Mouse (Mus musculus) thymus, postnatal 0 days (tissue): ENCODE results near the gene Tlk2. TPM values are rescaled to one million over a fixed set of nuclear protein-coding genes. Genes with fewer than 3 reads are reported as not detected.
A peak's percentile ranks its signal among the peaks of the same experiment; 100 is the strongest.

ENCODE experiments used
- DNase-seq: peaks from one replicate; pipeline ENCODE4 v3.0.0-alpha.2; 2015; ENCODE audit warnings: low spot score
- polyA plus RNA-seq: library from polyadenylated mRNA; unstranded; fragments of >200 nt; fragmentation: Nextera tagmentation; extraction: Ambion mirVana; gene quantifications from 2 replicates; pipeline ENCODE4 v1.2.1, GENCODE M21; 2015

The Tlk2 gene
- polyA plus RNA-seq, 1 experiment from 2014 or later: 19.1 TPM

DNA sequence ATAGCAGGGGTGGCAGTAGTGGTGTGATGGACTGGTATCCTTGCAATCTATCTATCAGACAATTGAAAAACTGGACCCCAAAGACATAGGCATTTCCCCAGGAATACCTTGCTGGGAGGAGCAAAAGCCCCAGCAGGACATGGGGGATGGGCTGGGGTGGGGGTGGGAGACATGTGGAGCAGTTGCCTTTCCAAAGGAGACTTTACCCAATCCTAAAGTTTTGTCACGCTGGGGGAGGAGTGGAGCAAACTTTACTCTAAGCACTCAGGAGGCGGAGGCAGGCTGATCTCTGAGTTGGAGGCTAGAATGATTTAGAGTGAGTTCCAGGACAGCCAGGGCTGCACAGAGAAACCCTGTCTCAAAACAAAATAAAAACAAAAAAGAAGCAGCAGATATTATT is 17.2 kb upstream of the Tlk2 start:
- no peak for DNase-seq

DNA sequence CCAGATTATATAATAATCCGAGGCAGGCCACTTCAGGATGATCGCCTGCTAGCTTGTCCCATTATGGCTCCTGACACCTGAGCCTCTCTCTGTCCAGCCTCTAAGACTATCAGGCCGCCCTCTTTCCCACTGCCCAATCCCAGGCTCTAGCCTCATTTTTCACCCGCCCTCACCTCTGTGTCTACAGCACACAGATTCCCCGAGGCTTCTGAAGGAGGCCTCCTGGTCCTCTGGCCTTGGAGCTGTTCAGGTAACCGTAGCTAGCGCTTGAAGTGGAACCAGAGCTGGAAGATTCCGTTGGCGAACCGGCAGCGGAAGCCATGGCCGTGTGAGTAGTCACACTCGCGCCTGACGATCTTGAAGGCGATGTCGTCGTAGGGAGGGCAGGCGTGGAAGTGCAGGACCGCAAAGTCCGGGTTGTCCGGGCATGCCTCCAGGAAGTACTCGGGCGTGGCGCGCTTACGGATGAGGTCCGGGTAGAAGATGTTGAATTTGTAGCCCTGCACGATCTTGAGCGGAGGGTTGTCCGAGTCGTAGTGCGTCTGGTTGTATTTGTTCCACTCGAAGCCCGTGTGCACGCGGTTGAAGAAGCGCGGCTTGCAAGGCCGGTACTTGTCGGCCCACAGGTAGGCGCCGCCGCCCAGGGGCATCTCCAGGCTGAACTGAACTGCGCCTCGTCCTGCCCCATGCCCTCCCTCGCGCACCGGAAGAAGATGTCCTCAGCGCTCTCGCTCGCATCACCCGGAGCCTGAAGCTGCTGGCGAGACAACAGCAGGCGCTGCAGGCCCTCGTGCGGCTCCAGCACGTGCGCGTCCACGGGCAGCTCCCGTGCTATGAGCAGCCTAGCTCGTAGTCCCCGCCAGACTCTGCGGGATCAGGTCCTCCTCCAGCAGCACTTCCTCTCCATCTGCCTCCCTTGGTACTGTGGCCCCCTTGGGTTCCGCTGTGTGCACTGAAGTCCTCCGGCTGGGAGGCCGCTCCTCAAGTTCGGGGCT is 13.8 kb upstream of the Tlk2 start:
- no peak for DNase-seq

DNA sequence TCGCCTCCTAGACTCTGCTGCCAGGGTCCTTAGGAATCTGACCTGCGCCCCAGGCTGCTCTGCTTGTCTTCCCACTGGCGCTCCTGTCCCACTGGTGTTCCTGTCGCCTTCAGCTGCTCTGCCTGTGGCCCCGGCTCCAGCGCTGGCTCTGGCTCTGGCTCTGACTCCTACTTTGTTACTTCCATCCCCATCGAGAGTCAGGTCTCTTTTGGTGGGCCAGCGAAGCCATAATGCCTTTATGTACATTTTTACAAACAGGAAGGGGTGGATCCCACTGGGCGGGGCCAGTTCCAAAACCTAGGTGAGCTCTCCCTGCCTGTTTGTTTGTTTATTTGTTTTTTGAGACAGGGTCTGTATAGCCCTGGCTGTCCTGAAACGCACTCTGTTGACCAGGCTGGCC is 11.8 kb upstream of the Tlk2 start:
- no peak for DNase-seq

DNA sequence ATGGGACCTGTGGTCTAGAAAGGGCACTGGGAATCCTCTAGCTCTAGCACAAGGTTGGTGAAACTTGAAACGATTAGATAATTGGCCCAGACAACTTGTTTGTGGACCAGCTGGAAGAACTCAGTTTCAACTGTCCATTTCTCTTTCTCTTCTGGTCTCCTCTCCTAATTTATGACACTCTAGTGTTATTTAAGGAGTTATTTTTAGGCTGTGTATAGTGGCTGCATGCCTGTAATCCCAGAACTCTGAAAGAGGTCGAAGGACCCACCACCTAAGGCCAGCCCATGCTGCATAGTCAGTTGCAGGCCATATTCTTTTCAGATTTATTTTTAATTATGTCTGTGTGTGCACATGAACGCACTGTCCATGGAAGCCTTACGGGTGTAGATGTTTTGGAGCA is 916 bp downstream of the Tlk2 start:
- DNase-seq: no peak

DNA sequence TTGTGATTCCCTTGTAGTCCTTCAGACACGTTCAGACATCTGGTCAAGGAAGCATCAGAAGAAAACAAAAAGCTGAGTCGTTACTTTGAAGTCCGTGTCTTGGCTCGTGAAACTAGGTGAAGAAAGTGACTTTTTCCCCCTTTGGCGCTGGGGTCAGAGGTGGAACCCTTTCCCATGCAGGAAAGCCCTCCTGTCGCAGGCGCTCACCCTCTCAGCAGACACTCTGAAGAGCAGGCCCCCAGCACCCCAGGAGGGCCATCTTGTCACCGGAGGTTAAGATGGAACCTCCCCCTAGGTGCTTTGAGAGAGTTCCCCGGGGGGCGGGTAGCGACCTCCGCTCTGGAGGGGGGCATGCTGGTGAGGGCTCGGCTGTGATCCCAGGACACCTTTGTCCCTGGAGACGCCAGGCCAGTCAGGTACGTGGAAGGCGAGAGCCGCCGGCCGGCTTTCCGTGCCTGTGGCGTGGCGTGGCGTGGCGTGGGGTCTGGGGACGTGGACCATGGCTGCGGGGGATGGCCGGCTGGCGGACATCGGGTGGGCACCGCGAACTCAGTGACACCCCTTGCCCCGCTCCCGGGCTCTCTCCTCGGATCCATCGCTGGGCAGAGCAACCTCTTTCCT is 2.0 kb downstream of the Tlk2 start:
- peak; percentile 70 for DNase-seq

DNA sequence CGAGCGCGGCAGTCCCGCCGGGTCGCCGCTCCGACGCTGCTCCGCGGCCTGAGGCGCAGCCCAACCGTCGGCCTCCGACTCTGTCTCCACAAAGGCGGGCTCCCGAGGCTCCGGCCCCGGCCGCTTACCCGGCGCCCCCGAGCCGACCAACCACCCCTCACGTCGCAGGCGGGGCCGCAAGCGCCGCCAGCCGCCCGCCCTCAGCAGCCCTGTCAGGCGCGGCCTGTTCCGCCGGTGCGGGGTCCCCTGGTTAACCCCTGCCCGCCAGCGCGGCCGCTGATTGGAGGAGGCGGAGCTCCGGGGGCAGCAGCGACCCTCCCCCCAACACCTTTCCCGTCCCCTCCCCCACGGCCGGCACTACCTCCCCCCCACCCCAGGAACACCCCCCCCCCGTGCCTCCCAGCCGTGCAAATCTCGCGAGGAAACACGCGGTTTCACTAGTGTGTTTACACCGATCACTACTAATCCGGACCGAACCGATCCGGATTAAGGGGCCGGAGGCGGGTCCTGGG is 2.6 kb downstream of the Tlk2 start:
- DNase-seq: peak; percentile 96

DNA sequence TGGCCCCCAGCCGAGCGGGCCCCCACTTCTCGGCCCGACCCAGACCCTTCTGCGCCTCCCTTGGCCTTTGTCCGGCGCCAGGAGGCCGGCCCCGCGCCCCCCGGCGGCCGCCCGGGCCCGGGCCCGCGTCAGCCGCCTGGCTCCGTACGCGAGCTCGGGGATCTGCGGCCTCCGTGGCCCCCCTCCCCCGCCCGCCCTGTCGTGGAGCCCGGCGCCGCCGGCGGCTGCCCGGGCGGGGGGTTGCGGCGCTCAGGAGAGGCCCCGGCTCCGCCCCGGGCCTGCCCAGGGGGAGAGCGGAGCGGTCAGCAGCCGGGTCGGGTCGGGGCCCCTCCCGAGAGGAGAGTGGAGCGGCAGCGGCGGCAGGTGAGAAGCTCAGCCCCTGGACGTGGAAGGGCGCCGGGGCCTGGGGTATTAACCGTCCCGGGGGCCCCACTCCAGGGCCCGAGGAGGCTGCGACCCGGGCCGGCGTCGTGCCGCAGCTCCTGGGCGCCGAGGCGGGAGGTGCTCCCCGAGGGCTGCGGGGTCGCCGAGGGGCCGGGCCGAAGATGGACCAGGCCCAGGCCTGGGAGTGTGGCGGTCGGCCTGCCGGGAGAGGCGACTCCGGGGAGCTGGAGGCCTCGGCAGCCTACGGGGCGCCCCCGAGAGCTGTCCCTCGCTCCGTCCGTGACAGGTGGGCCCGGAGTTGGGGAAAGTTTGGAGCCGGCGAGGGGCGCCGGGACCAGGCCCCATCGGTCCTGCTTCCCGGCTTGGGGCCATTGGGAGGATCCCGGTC is 3.3 kb downstream of the Tlk2 start:
- peak; percentile 42 for DNase-seq

DNA sequence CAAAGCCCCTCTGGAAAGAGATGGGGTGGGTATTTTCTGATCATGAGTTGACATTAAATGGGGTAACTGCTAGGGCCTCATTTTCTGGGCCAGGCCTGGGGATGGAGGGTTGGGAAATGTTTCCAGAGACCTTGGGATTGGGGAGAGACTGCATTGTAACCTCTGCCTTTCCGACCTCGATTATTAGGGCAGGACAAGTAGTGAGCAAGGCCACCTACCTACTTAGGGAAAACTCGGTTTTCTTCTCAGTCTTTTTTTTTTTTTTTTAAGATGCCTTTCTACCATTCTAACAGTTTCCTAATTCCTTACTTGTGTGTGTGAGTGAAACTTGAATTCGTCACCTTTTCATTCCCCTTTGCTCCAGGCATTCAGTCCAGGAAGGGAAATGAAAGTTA is 3.9 kb downstream of the Tlk2 start:
- DNase-seq: no peak

DNA sequence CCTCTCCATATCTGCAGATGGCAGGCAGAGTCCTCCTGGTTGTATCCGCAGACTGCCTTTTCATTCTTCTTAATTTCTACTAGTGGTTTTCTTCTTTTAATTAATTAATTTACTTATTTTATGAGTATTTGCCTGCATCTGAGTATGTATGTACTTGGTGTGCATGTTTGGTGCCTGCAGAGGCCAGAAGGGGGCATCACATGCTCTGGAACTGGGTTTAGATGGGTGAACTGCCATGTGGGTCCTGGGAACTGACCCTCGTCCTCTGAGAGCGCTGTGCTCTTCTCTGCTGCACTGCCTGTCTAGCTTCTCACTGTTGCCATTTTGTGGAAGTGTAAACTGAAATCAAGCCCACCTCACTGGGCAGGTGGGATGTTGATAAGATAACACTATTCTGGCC is 6.1 kb downstream of the Tlk2 start:
- DNase-seq: no peak

DNA sequence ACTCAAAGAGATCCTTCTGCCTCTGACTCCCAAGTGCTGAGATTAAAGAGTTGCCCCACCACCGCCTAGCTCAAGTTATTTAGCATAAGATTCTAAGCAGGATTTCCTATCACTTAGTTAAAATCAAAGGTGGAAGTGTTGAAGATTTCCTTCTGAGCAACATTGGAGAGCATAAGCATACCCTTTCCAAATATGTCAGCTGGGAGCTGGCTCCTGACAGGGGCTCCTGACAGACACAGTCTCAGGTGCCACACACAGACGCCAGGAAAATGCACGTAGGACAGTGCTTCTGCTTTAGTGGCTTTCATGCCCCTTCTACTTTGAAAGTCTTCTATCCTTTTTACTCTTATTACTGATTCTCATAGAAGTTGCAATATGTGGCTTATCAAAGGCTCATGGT is 13.6 kb downstream of the Tlk2 start:
- no peak for DNase-seq

DNA sequence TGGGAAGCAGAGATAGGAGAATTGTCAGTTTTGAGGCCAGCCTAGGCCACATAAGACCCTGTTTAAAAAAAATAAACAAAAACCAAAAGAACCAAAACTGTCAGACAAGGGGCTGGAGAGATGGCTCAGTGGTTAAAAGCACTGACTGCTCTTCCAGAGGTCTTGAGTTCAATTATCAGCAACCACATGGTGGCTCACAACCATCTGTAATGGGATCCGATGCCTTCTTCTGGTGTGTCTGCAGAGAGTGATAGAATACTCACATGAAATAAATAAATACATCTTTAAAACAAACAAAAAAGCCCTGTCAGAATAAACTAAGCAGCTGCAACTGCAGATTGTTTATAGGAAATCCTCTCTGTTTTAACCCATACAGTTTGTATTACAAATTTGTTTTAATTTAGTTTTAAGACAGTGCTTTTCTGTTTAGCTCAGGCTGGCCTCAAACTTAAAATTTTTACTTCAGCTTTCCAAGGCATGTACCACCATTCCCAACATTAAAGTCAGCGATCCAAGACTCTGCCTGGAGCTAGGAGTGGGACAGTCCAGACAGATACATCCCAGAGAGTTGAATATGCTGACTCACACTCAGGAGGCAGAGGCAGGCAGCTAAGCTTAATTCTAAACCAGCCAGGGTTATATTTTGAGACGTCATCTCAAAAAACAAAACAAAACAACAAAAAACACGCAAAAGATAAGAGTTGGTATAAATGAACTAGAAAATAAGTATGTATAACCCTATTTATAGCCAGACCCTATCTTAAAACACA is 18.5 kb downstream of the Tlk2 start:
- no peak for DNase-seq

DNA sequence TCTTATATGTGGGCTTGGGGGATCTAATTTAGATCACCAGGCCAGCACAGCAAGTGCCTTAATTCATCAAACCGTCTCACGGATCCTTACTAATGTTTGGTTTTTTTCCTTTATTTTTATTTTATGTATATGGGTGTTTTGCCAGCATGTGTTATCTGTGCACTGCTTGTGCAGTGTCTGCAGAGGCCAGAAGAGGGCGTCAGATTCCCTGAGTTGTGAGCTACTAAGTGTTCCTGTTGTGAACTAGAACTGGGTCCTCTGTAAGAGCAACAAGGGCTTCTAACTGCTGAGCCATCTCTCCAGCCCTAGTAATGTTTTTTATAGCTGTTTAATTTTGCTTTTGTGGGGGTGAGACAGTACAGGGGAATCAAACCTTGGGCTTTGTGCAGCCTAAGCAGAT is 23.8 kb downstream of the Tlk2 start:
- DNase-seq: peak; percentile 10

DNA sequence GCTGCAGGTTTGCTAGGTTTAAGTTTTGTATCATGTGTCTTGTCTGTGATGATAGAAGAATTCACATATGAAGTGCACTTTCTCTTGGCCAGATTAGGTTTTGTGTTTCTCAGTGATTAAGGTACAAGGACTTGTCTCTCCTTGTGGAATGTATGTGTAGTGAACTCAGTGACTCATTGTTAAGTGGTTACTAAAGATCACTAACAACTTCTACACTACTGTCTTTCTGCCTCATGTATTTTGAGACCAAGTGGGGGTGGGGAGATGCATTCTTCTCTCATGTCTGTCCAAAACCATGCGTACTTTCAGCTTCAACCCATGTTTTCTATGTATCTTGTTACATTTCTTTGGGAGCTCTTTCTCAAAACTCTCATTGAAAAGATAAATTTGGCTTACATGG is 31.4 kb downstream of the Tlk2 start:
- DNase-seq: no peak

DNA sequence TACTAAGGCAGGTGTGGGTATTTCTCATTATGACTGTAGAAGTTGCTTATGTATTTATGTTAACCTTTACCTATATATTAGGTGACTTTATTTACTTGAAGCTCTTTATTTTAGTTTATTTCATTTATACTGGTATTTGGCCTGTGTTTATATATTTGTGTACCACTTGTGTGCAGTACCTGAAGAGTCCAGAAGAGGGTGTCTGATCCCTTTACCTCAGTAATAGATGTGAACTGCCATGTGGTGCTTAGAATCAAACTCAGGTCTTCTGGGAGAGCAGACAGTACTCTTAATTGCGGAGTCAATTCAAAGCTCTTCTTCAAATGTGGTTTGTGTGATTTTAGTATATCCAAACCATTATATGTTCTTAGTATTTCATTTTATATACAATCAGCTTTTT is 35.6 kb downstream of the Tlk2 start:
- peak; percentile 9 for DNase-seq

DNA sequence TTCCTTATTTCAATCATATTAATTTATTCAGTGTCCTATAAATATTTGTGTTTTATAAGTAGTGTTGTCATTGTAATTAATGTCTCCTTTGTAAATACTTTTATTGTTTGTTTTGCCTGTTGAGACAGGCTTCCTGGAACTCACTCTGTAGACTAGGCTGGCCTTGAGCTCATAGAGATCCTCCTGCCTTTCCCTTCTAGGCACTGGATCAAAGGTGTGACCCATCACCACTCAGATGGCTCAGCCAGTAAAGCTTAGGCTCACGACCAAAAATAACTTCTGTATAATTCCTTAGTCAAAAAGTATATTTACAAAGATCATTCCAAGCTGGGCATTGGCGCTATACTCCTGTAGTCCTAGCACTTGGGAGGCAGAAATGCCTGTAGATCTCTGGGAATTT is 39.2 kb downstream of the Tlk2 start:
- no peak for DNase-seq

DNA sequence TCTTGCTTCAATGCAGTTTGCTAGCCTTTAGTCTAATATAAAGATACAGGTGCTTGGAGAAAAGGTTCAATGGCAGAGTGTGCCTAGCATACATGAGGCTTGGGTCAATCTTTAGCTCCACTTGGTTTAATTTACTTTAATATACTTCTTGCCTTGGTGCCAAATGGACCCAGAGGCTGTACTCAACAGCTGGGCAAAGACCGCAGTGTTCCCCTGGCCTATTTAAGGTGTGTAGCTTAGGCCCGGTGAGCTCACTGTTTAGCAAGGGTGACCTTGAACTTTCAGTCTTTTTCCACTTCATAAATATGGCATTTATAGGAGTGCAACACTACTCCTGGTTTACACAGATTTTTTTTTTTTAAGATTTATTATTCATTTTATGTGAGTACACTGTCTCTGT is 55.9 kb downstream of the Tlk2 start:
- no peak for DNase-seq

DNA sequence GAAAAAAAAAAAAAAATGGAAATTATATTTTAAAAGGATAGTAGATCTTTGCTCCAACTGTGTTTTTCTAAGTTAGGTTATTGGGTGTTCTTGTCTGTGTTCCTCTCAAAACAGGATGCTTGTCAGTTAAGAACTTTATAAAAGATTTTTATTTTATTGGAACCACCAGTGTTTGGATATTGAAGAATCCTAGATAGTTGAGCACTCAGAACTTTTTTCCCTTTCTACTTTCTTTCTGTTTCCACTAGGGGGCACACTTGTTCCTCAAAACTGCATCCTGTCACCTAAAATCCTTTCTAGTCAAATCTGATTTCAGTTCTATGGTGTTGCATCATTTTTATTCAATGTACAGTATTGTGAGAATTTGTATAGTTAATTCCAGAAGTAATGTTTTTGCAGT is 62.4 kb downstream of the Tlk2 start:
- peak; percentile 42 for DNase-seq

DNA sequence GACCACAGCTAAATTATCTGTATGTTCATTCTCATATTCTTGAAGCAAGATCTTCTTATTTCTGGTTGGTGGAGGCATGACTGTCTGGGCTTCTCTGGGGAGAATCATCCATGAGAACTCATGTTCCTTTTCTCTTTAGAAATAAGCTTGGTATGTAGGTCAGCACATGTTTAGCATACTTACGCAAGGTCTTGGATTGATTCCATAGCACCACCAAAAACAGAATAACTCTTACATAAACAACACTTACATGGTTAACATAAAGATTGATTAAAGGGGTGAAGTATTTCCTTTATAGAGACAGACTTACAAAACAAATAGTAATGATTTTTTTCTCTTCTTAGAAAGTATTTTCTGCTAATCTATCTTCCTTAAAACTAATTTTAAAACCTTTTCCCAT is 67.8 kb downstream of the Tlk2 start:
- DNase-seq: no peak

DNA sequence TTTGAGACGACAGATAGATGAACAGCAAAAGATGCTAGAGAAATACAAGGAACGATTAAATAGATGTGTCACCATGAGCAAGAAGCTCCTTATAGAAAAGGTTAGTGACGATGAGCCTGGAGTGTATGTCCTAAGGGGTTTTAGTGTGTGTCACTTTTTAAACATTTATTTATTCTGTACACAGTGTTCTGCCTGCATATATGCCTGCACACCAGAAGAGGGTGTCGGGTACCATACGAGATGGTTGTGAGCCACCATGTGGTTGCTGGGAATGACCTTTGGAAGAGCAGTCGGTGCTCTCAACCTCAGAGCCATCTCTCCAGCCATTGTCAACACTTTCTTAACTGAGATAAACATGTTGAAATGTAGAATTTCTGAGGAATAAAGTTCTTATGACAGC is 68.2 kb downstream of the Tlk2 start:
- DNase-seq: no peak

DNA sequence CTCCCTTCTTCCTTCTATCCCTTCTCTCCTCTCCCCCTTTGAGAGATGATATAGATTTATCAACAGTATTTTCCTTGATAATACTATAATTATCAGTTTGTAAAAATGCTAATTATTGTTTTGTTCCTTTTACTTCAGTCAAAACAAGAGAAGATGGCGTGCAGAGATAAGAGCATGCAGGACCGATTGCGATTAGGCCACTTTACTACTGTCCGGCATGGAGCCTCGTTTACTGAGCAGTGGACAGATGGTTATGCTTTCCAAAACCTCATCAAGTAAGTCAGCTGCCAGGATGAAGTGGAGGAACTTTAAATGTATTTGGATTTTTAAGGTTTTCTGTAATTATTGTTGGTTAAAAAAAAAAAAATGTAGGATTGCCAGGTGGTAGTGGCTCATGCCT is 68.7 kb downstream of the Tlk2 start:
- DNase-seq: no peak

DNA sequence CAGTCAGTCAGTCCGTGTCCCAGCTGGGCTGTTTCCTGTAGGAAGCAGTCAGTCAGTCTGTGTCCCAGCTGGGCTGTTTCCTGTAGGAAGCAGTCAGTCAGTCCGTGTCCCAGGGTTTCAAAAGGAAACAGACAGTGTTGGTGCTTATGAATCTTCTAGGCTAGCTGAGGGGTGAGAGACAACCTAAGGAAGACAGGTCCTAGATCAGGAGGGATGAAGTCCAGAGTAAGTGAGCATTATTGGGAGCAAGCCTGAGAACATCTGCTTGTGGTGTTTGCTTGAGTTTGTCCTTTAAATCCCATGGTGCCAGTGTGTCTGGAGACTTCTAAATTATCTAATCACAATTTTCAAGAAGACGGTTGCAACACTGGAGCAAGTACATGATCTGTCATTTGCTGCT is 81.1 kb downstream of the Tlk2 start:
- no peak for DNase-seq
